Mouse (Mus musculus) erythroid progenitor cell, adult 5-6 weeks (primary cell): ENCODE measurements around the gene Ptprt. TPM values are rescaled to one million over a fixed set of nuclear protein-coding genes. Genes with fewer than 3 reads are reported as not detected.

ENCODE experiments used
- ATAC-seq: replicated peaks from 2 replicates; pipeline ENCODE4 v1.8.0; 2016; ENCODE audit warnings: moderate number of reproducible peaks, mild to moderate bottlenecking, moderate TSS enrichment, inconsistent platforms; ENCODE audit not compliant: poor library complexity, low FRiP score, severe bottlenecking
- total RNA-seq, 2 experiments: library from RNA; stranded (forward) in 1 of 2; stranded (reverse) in 1 of 2; fragments of 150-400 nt in 1 of 2; fragments of 186-747, 209-891 nt in 1 of 2; gene quantifications; 2 replicates each; pipeline versions ENCODE4 v1.2.3 to v1.2.4; 2015 to 2017; ENCODE audit warnings: low replicate concordance in 2 of 2

The Ptprt gene
- total RNA-seq, 2 experiments from 2014 or later, result not detected

- no peak for ATAC-seq
Observed at GRCm38 (mm10) chr2:162426114-162426513, 234.8 kb downstream of the Ptprt start.

GRCm38 (mm10) chr2:162418181-162418580, 242.8 kb downstream of the Ptprt start:
- no peak for ATAC-seq

DNA sequence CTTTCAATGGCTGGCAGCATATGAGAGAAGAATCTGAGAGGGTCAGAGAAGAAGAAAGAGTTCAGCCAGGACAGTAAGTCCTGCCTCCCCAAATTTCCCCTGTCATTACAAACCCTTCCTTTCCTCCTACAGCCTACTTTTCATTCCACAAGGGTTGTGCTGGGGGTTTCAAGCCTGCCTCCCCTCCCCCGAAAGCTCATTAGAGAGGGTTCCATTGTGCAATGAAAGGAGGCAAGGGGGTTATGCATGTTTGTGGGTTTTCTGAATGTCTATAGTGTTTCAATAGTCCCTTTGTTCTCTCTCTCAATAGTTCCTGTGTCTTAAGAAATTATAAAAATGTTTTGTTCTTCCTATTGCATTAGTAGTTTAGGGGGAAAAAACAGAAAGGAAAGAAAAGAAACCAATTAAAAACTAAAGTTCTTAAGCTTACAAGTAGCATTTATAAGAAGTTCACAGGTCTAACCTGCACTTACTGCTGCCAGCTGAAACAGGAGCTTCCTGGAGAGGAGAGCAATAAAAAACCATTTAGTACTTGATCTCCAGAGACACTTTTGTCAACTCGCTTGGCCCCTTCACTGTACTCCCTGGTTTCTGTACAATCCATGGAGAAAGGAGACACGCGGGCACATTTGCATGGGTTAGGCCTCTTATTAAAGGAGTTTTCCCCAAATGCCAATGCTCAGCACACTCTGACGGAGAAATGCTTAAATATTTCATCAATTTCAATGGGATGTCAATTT, 247.7 kb downstream of the Ptprt start:
- ATAC-seq, result no peak

GRCm38 (mm10) chr2:162411014-162411413, 249.9 kb downstream of the Ptprt start:
- ATAC-seq, result no peak

DNA sequence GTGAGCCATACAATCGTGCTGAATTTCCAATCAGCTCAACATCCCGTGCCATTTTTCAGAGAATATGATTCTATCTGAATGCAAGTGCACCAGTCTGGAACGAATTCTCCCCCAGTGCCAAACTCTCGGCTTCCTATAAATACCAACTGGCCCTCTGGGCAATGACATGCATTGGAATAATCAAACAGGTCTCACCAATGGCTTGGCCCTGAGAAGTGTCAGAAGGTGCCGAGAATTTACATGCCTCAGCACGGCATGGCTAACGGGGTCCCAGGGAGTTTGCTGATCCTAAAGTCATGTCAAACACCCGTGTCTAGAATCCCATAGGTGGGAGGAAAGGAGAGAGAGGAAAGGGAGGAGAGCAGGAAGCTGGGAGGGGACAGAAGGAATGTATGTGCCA, 251.7 kb downstream of the Ptprt start:
- ATAC-seq, result no peak

DNA sequence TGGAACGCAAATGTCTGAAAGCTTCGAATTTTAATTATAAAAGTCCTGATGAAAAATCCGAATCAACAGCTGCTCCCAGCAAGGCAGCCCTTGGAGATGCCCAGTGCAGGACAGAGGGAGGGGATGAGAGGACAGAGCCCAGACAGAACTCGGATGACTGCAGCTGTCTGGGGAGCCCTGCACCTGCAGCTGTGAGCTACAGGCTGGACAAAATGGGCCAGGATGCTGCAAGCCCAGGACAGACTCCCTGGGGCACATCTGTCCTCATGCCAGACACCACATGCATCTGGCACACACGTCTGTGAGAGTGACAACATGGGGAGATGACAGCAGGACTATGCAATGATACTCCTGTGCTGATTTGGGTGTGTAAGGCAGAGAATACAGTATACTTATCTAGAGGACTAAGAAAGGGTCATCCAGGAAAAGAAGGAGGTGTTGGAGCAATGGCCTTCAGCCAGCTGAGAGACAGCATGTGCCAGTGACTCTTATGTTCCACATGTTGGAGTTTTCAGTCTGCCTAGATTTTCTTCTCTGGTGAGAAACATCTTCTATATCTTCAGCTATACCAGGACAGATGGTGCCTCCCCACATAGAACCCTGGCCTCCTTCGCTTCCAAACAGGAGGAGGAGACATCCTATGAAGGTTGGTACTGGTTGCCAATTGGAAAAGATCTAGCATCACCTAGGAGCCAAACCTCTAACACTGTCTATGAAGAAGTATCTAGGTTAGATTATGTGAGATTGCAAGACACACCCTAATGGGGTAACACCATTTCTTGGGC, 259.4 kb downstream of the Ptprt start:
- no peak for ATAC-seq

GRCm38 (mm10) chr2:162394601-162395000, 266.3 kb downstream of the Ptprt start:
- ATAC-seq, result no peak

GRCm38 (mm10) chr2:162391834-162392233, 269.1 kb downstream of the Ptprt start:
- ATAC-seq, result no peak

- no peak for ATAC-seq
Observed at GRCm38 (mm10) chr2:162377309-162377708, 283.6 kb downstream of the Ptprt start.

- ATAC-seq, result no peak
Observed at GRCm38 (mm10) chr2:162349047-162349446, 311.9 kb downstream of the Ptprt start.

GRCm38 (mm10) chr2:162341846-162342245, 319.1 kb downstream of the Ptprt start:
- no peak for ATAC-seq

GRCm38 (mm10) chr2:162340231-162340630, 320.7 kb downstream of the Ptprt start:
- no peak for ATAC-seq

- ATAC-seq, result no peak
Observed at GRCm38 (mm10) chr2:162332066-162332683, 328.8 kb downstream of the Ptprt start.

DNA sequence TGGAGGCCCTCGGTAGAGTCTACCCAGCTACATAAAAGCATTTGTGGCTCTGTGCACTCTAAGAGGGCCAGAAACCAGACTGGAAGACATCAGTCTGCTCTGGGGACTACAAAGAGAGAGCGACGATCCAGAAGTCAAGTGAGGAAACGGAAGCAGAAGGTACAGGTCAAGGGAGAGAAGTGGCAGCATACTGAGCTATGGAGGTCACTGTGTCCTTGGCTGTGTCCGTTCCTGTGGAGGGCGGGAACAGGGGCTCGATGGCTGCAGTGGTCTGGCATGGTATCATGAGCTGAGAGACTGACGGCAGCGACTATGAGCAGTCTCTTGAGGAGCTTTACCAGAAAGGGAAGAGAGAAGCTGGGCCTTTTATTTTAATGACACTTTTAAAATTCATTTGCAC, 331.5 kb downstream of the Ptprt start:
- ATAC-seq, result no peak

GRCm38 (mm10) chr2:162322411-162322810, 338.5 kb downstream of the Ptprt start:
- ATAC-seq, result no peak

- no peak for ATAC-seq
Observed at GRCm38 (mm10) chr2:162307996-162308395, 353.0 kb downstream of the Ptprt start.

- ATAC-seq, result no peak
Observed at GRCm38 (mm10) chr2:162294070-162294469, 366.9 kb downstream of the Ptprt start.

- no peak for ATAC-seq
Observed at GRCm38 (mm10) chr2:162282606-162283005, 378.3 kb downstream of the Ptprt start.

- ATAC-seq, result no peak
Observed at GRCm38 (mm10) chr2:162282121-162282520, 378.8 kb downstream of the Ptprt start.

GRCm38 (mm10) chr2:162273826-162274225, 387.1 kb downstream of the Ptprt start:
- no peak for ATAC-seq

DNA sequence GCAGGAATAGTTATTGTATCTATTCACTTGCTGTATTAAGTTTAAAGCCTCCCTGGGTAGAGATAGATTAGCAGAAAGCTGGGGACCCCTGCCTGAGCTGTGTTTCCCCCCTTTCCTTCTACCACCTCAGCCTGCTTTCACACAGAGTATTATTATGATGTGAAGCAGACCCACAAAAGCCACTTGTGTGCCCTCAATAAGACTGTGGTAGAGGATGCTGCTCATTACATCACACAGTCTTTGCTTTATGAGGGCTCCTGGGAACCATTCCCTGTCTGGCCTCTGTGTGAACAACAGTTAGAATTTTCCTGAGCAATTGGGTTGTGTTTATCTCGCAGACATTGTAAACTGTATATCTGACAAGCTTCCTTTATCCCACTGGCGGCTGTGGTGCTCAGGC, 409.7 kb downstream of the Ptprt start:
- ATAC-seq, result no peak
